Mouse (Mus musculus) cerebral cortex, adult 2 months (tissue): ENCODE measurements around the gene Lepr.

Experiments
- WGBS: fragments of 180-500 bp; shearing (Covaris S2); methylation state at CpG from one replicate; pipeline ENCODE4 v1.1.7; 2018; 5-methylcytosine and 5-hydroxymethylcytosine counted together

Gene Lepr

DNA sequence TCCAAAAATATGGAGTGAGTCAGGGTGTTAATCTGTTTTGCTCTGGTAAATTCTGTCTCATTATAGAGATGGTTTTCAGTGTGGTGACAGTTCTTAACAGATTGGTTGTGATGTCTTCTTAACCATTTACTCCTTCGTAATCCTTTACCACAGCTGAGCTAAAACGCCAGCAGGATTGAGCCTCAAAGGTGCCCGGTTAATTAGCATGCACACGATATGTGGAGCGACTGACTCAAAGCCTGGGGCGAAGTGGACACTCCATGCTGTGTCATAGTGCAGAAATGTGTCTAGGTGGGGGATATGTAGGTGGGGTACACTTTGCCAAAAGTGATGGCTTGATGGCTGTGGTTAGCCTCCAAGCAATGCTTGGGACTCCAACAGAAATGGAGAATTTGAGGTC lies 1.4 kb upstream of the Lepr start:
- 83% methylated on average over 6 of the region's 6 CpGs for WGBS

- 25% methylated on average over 5 of the region's 5 CpGs for WGBS
Observed at GRCm38 (mm10) chr4:101718991-101719580, 1.9 kb downstream of the Lepr start.

DNA sequence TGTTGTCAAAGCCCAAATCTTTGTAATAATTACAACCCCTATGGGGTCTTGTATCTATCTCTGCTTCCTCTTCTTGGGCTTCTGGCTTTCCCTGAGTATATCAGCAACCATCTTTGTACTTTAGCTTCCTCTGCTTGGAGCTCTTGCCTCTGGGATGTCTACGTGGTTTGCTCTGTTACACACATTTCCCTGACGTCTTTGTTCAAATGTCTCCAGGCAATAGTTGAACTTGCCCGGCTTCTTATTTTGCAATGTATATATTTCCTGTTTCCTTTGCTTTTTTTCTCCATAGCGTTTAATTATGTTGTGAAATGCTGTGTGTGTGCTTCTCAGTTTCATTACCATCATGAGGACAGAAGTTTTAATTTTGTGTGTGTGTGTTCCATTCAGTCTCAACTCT lies 4.5 kb downstream of the Lepr start:
- 84% methylated on average over 4 of the region's 4 CpGs for WGBS

DNA sequence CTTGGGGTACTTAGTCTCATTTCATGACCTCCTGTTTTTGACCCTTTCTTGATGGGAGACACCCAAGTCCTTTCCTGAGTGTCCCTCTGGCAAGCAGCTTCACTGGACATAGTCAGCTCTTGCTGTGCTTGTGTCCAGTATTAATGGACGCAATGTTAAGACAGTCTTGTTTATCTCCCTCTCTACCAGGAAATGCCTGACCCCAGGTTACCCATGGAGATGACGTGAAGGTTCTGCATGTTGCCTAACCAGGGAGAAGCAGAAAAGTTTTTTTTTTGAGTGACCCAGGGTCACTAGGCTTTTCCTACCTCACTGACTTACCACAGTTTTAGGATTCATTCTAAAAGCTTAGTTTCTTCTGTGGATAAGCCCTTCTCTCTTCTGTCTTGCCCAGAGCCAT lies 24.8 kb downstream of the Lepr start:
- 85% methylated on average over 2 of the region's 2 CpGs for WGBS

GRCm38 (mm10) chr4:101745534-101745933 lies 28.3 kb downstream of the Lepr start:
- WGBS = 96% methylated on average over 4 of the region's 4 CpGs

- 73% methylated on average over 5 of the region's 5 CpGs for WGBS
Observed at GRCm38 (mm10) chr4:101760490-101760889, 43.3 kb downstream of the Lepr start.

DNA sequence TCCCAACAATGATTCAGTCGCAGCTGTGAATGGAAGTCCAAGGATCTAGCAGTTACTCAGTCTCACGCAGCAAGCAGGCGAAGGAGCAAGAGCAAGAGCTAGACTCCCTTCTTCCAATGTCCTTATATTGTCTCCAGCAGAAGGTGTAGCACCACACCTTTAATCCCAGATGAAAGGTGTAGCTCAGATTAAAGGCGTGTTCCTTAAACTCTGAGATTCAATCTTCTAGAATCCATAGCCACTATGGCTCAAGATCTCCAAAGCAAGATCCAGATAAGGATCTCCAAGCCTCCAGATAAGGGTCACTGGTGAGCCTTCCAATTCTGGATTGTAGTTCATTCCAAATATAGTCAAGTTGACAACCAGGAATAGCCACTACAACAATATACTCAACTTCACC lies 126.7 kb downstream of the Lepr start, which contains the start of gene B020004J07Rik:
B020004J07Rik (minus strand) TSS at position 101 of the 400 bp plus-strand sequence.
- 88% methylated on average over 4 of the region's 4 CpGs for WGBS

DNA sequence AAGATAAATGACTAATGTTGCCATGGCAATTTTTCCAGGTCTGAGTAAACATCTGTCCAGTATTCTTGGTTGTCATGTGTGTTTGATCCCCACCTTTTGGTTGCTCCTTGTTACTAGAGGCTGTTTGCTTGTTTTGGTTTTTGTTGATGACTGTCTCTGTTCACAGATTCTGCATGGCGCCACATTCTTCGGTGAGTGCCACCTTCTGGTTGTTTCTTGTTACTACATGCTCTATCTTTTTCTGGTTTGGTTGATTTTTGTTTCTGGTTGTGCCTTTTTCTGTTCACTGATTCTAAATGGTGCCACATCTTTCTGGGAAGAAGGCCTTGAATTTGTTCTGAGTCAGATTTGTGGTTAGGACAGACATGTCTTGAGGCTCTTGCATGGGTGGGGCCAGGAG lies 133.7 kb downstream of the Lepr start:
- WGBS = 66% methylated on average over 2 of the region's 2 CpGs

- WGBS = 40% methylated on average over 6 of the region's 6 CpGs
Observed at GRCm38 (mm10) chr4:101860873-101861272, 143.7 kb downstream of the Lepr start.

- 90% methylated on average over 6 of the region's 6 CpGs for WGBS
Observed at GRCm38 (mm10) chr4:101862289-101862688, 145.1 kb downstream of the Lepr start.
